Mouse (Mus musculus) R1 (cell line): ENCODE measurements at regions not wholly inside any gene's neighbourhood (a gene's known extent, or its start where the extent isn't known, plus 50 kb on each side); places are given as distances from the start of the nearest gene placed in this dataset.

Source experiments
- DNase-seq: peaks from one replicate; pipeline ENCODE4 v3.0.0-alpha.2; 2018; ENCODE audit warnings: low read depth, low spot score

GRCm38 (mm10) chr17:9861346-9861745, 191.8 kb upstream of the Pabpc6 start:
- DNase-seq, result no peak

- DNase-seq, result no peak
Measured at GRCm38 (mm10) chr17:9848559-9849357, 179.2 kb upstream of the Pabpc6 start.

DNA sequence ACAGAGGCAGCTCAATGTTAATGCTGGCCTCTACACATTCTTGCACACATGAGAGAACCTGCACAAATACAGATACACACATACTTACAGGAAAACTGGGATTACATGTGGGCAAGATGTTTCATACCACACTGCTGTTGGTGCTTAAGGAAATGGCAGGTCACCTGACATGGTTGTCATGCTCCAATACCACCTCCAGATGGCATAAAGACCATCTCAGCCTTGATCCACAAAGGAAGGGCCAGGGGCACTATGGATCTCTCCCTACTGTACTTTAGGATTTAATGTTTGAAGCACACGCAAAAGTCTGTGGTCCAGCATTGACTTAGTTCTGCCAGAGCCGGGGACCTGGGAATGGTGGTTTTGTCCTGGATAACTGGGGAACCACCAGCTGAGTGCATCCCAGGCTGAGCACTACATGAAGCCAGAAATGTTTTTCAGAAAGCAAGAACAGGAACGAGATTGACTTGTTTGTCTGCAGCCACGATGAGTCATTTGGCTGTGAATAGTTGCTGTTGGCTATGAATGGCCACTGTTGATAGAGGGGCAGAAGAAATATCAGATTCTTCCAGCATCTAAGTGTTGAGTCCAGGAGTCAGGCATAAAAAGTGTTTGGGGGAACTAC, 176.0 kb upstream of the Pabpc6 start:
- no peak for DNase-seq

DNA sequence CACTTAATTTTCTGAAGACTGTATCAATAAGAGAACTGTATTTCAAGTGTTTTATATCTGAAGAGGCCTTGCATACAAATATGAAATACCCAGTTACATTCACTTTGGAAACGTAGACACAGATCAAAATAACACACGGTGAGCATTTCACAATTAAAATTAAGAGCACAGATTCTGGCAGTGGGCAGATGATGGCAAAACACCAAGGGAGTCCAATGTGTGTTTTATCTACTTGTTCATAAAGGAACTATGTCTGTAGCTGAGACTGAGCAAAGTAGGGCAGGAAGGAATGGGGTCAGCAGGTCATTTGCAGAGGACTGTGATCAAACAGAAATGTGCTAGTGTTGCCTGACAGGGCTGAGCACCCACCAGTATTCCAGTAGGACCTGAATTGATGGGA, 171.6 kb upstream of the Pabpc6 start:
- DNase-seq, result no peak

DNA sequence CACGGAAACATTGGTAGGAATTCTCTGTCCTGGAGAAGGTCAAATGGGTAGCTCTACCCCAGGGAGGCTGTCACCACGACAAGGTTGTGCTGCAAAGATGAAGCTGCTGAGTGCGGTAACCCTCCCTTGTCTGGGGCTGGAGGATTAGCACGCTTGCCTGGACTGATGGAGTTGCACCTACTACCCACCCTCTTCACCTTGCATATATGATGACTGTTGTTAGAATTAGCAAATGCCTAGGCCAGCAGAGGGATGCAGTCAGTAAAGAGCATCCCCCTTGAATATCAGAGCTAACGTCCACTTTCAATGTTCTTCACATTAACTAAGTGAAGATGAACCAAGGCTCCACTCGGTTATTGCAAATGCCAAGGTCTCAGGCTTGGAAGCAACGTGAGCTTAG, 169.7 kb upstream of the Pabpc6 start:
- no peak for DNase-seq

- DNase-seq, result peak; percentile 22
Measured at GRCm38 (mm10) chr17:9836995-9837842, 167.7 kb upstream of the Pabpc6 start.

- no peak for DNase-seq
Measured at GRCm38 (mm10) chr17:9829895-9830294, 160.4 kb upstream of the Pabpc6 start.

- DNase-seq, result no peak
Measured at GRCm38 (mm10) chr17:9821358-9821757, 151.8 kb upstream of the Pabpc6 start.

DNA sequence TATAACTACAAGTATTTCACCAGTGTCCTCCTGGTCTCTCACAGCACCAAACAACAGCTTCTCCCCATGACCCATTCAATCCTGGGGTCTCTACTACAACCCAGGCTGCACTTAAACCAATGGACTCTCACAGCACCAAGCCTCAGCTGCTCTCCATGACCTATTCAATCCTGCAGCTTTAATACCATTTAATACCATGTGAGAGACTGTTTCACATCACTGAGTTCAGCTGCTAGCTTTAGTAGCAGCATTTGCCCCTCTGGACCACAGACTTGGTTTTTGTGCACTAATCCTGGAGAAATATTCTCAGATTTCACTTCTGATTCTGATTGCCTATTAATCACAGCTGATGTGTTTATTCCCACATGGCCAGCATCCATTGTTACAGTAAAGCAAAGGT, 147.5 kb upstream of the Pabpc6 start:
- DNase-seq, result no peak

DNA sequence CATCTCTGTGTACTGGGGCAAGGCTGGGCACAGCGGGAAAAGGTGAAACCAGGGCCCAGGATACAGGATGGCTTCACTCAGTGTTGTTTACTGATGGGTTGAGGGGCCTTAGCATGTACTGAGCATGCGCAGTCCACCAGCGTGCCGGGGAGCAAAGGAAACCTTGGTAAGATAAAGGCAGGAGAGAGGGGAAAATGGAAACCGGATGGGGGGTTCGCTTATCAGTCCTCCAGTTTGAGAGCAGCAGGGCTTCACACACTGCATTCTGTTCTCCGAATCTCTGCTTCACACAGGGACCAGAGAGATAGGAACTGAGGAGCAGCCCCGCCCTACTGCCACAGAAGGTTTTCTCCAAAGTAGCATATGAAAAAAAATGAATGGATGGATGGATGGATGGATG, 127.6 kb upstream of the Pabpc6 start:
- DNase-seq, result no peak

- no peak for DNase-seq
Measured at GRCm38 (mm10) chr17:9796225-9796988, 126.9 kb upstream of the Pabpc6 start.

GRCm38 (mm10) chr17:9778866-9779265, 109.3 kb upstream of the Pabpc6 start:
- DNase-seq, result no peak

GRCm38 (mm10) chr17:9777165-9777564, 107.6 kb upstream of the Pabpc6 start:
- DNase-seq, result no peak

DNA sequence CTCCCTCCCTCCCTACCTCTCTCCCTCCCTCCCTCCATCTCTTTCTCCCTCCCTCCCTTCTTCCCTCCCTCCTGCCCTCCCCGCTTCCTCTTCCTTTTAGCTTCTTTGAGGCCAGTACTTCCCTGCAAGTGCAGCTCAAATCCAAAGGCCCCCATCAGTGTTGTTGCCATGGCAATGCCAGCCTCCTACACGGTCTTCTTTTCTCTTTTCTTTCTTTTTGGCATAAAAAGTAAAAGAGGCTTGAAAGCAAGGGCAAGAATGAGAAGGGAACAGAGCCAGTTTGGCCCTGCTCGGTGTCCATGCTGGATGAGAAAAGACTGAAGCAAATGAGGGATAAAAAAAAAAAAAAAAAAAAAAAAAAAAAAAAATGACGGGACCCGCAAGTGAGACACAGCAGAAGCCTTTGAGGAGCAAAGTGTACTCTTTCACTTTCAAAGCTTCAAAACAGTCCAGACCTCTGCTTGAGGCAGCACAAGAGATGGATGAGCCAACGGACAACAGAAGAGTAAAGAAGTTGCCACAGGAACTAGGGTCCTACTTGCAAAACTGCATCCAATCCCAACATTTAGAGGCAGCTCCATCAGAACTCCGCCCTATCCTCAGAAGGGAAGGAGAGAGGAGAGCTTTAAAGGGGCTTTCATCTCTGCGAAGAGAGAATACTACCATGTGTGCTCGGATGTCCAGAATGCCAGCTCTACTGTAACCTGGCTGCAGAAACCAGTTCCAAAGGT, 106.9 kb upstream of the Pabpc6 start:
- DNase-seq, result peak; percentile 34

DNA sequence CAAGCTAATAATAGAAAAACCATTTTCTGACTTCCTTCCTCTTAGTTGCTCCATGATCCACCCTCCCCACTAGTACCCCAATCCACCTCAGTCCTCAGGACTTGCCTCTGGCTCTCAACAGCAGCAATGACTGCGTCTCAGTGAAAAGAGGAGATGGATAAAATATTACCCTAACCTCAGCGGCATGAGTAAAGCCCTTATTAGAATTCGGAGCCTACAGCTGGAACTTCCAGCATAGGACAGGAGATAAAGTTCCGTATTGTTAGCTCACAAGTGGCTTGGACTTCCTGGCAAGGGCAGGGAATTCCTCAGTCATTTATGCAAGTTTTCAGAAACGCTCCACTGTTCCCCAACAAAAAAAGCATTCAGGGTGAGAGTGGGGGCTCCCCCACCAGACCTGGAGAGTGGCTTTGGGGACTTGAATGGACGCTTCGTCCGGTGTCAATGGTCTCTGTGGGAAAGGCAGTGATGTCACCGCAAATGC, 106.2 kb upstream of the Pabpc6 start:
- no peak for DNase-seq

- no peak for DNase-seq
Measured at GRCm38 (mm10) chr17:9774740-9775629, 105.5 kb upstream of the Pabpc6 start.

DNA sequence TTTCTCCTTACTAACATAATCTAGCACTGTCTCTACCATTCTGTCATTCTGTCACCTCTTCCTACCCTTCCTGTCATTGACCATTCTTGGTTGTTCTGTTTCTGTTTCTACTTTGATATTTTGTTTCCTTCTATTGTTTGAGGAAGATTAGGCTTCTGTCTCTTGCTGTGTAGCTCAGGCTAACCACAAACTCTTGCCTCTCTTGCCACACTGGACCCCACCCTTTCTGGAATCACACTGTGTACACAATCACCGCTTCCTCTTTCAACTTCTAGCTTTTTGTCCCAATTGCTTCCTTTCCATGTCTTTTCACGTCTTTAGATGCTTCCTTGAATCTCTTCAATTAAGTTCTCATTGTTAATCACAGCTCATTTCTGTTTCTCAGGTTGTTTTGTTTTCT, 104.2 kb upstream of the Pabpc6 start:
- DNase-seq, result no peak

DNA sequence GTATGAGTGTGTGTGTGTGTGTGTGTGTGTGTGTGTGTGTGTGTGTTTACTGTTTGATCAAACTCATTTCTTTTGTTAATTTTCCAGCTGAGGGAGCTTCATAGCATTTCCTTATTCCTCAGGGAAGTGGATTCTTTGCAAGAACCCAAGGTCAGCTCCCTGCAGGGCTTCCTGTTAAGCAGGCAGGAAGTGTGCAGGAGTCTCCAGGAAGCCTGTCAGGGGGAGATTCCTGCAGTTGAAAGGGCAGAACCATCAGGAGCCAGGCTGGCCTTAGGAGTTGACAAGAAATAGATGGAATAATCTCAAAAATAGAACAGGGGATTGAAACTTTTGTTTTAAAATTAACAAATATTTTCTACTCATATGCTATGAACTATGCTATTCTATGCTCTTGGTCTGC, 98.8 kb upstream of the Pabpc6 start:
- peak; percentile 64 for DNase-seq

DNA sequence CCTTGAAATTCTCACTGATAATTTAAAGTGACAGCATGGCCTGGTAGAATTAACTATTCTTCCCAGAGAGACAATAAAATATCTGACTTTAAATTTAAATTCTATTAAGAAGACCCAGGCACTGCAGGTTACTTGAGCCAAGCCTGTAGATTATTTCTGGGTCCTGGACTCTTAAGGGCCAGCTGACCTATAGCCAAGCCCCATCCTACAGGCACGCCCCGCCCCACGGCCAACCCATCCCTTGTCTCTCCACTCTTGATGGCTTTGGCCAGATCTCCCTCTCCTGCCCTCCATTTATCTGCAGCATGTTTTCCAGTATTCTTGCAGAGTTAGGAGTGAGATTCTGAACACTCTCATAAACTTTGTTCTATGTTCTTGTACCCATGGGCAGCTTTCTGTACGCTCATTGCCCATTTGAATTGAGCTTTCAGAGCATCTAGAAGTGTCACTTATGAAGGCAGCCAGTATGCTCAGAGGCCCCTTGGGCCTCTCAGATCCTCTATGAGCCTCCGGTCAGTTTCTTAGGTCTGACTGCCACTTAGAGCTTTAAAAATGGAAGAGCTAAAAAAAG, 96.2 kb upstream of the Pabpc6 start:
- no peak for DNase-seq
